Mouse (Mus musculus) stomach, postnatal 0 days (tissue): ENCODE measurements at regions not wholly inside any gene's neighbourhood (a gene's known extent, or its start where the extent isn't known, plus 50 kb on each side); places are given as distances from the start of the nearest gene placed in this dataset.

ENCODE experiments used
- ATAC-seq: fragments of 200-750 bp; cut with Nextera tagmentation; 2 replicates; pipeline ENCODE4 v1.8.0; 2017; ENCODE audit not compliant: low FRiP score, low TSS enrichment
- DNase-seq: peaks from one replicate; pipeline ENCODE4 v3.0.0-alpha.2; 2016; ENCODE audit warnings: low spot score
- H3K27ac ChIP-seq: fragments of 300-500 bp; sonication (generic); replicated peaks from 2 replicates; pipeline ENCODE4 v1.5.1; 2014; ENCODE audit warnings: mild to moderate bottlenecking, control low read depth
- H3K27me3 ChIP-seq: fragments of 300-500 bp; sonication (generic); 2 replicates; pipeline ENCODE4 v1.6.1; 2014; ENCODE audit warnings: low read length; ENCODE audit not compliant: control insufficient read depth, insufficient read depth
- H3K36me3 ChIP-seq: fragments of 300-500 bp; sonication (generic); 2 replicates; pipeline ENCODE4 v1.6.1; 2014; ENCODE audit warnings: low read length, mixed read lengths; ENCODE audit not compliant: control insufficient read depth, insufficient read depth
- H3K4me1 ChIP-seq: fragments of 300-500 bp; sonication (generic); replicated peaks from 2 replicates; pipeline ENCODE4 v1.6.1; 2014; ENCODE audit warnings: antibody characterized with exemption; ENCODE audit not compliant: control insufficient read depth, insufficient read depth
- H3K4me2 ChIP-seq: fragments of 300-500 bp; sonication (generic); replicated peaks from 2 replicates; pipeline ENCODE4 v1.6.1; 2014; ENCODE audit warnings: low read depth, mild to moderate bottlenecking, control low read depth, moderate library complexity
- H3K4me3 ChIP-seq: fragments of 300-500 bp; sonication (generic); 2 replicates; pipeline ENCODE4 v1.5.1; 2014; ENCODE audit warnings: low read depth, low read length, control low read depth
- H3K9ac ChIP-seq: fragments of 300-500 bp; sonication (generic); 2 replicates; pipeline ENCODE4 v1.6.1; 2014; ENCODE audit warnings: mild to moderate bottlenecking, low read length, control low read depth, mixed read lengths
- H3K9me3 ChIP-seq: fragments of 300-500 bp; sonication (generic); 2 replicates; pipeline ENCODE4 v1.6.1; 2016; ENCODE audit warnings: low read length; ENCODE audit not compliant: control insufficient read depth
- CTCF ChIP-seq: IDR thresholded peaks from 2 replicates; pipeline ENCODE4 v1.5.1; 2016; ENCODE audit warnings: antibody characterized with exemption, low read depth, mild to moderate bottlenecking, moderate library complexity
- EP300 ChIP-seq: optimal IDR thresholded peaks from 2 replicates; pipeline ENCODE3; 2016; ENCODE audit warnings: antibody characterized with exemption
- WGBS: fragments of 180-500 bp; shearing (Covaris S2); extraction: QIAGEN DNeasy Blood & Tissue Kit; methylation state at CpG from one replicate; pipeline ENCODE4 v1.1.7; 2014; 5-methylcytosine and 5-hydroxymethylcytosine counted together

DNA sequence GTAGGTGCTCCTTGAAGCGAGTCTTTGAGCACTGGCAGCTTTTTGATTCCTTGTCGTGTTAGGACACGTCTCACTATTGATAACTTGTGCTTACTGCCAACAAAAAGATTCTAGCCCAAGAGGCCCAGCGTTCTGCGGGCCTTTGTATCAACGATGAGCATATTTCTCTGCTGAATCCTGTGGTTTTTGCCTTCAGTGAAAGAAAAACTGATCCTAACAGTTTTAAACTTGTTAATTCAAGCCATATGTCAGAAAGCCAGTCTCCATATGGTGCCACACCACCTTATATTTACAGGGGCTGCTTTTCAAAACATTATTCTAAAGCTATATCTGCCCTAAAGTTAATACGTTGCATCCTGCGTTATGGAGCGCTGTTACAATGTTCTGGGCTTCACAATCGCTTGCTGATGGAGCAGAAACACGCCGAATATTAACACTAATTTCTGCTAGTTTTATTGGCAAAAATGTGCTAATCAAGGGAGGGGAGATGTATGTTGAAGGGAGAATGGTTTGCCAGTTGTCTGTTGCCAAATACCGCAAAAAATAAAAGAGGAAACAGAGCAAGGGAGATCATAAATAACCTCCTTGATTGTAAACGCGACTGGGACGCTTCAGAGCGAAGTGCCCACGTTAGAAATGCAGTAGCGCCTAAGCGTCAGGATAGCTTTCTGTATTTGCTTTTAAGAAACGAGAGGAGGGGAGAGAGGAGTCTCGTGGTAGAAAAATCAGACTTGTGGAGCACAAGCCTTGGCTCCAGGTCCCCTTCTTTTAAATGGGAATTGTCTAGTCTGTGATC is 229.9 kb downstream of the Tmem182 start:
- DNase-seq, result no peak

DNA sequence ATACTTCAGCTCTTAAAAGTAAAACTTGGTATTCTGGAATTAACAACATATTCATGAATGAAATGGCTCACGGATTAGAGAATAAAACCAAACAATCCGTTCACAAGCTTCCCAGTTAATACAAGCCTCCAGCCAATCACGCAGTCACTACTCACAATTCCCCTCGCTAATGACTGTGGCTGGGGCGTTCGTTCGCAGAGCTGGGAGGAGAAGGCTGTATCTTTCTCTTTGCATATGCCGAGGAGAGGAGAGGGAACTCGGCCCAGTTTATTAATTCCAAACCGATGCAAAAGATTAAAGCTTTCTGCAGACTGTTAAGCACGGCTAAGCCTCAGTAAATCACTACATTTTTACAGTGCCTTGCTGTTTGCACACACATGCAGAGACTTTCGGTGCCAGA is 231.5 kb downstream of the Tmem182 start:
- H3K27me3 ChIP-seq, result no peaks in the 10 kb centered on the region
- WGBS, result 63% methylated on average over 12 of the region's 12 CpGs
- TF ChIP-seq CTCF (no peak), EP300 (no peak)
- H3K4me1 ChIP-seq, result no peaks in the 10 kb centered on the region
- H3K4me2 ChIP-seq, result no peak overlapping the region
- ATAC-seq (no peak), DNase-seq (no peak)
- no peak overlapping the region for H3K4me3 ChIP-seq
- H3K27ac ChIP-seq, result no peak overlapping the region
- H3K9ac ChIP-seq, result no peak overlapping the region
- no peaks in the 10 kb centered on the region for H3K9me3 ChIP-seq
- H3K36me3 ChIP-seq, result no peaks in the 10 kb centered on the region

More for the DNA sequence above, 229.9 kb downstream of the Tmem182 start:
- ATAC-seq, result no peak
- no peaks in the 10 kb centered on the region for H3K9me3 ChIP-seq
- 55% methylated on average over 22 of the region's 22 CpGs for WGBS
- no peak overlapping the region for H3K27ac ChIP-seq
- H3K4me1 ChIP-seq, result no peaks in the 10 kb centered on the region
- no peaks in the 10 kb centered on the region for H3K27me3 ChIP-seq
- no peak overlapping the region for H3K9ac ChIP-seq
- no peak overlapping the region for H3K4me3 ChIP-seq
- H3K4me2 ChIP-seq, result no peak overlapping the region
- TF ChIP-seq CTCF (no peak), EP300 (no peak)
- H3K36me3 ChIP-seq, result no peaks in the 10 kb centered on the region

DNA sequence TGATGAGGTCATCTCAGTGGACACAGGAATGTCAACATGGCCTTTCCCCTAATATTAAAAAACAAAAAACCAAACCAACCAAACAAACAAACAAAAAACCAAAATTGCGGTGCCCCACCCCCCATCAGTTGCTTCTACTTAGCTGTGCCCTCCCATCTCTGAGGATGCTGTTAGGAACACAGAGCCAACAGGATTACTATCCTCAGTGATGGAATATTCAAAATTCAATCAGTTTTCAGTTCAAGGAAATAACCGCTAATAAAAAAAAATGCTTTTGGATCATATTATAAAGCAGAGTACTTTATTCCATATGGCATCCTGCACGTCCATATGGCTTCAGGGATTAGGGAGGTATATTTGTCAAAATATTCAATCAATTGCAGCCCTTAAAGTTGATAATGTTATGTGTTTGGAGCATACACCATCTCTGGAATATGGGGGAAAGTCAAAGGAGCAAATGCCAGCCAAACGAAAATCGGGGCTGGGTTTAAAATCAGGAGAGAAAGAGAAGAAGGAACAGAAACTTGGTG is 249.1 kb downstream of the Tmem182 start:
- ATAC-seq, result no peak
- Histone ChIP-seq H3K27me3 (no peaks in the 10 kb centered on the region), H3K9me3 (no peaks in the 10 kb centered on the region), H3K27ac (no peak overlapping the region), H3K9ac (no peak overlapping the region), H3K4me3 (no peak overlapping the region), H3K36me3 (no peaks in the 10 kb centered on the region), H3K4me2 (no peak overlapping the region), H3K4me1 (no peaks in the 10 kb centered on the region)
- no peak for DNase-seq
- 82% methylated on average over 5 of the region's 5 CpGs for WGBS
- TF ChIP-seq CTCF (no peak), EP300 (no peak)

DNA sequence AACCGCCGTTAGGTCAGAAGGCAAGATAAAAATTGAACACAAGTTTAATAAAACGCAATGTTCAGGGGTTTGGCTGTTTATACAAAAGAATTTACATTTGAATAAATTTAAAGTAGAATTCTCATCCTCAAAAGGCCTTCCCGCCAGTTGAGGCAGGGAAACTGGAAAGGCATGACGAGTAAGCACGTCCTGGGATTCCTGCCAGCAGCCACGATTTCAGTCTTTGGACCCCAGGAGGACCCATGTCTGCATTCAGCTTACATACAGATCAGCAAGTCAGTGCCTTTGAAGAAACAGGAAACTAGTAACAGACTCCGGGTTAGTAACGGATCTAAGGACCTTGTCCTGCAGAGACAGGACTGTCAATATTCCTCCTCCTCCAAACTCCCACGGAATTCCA is 250.4 kb downstream of the Tmem182 start:
- no peak for DNase-seq
- H3K27ac ChIP-seq, result no peak overlapping the region
- H3K4me1 ChIP-seq, result no peaks in the 10 kb centered on the region
- ATAC-seq, result no peak
- no peaks in the 10 kb centered on the region for H3K36me3 ChIP-seq
- WGBS, result 69% methylated on average over 10 of the region's 10 CpGs
- TF ChIP-seq CTCF (no peak), EP300 (no peak)
- H3K4me2 ChIP-seq, result no peak overlapping the region
- no peak overlapping the region for H3K9ac ChIP-seq
- H3K9me3 ChIP-seq, result no peaks in the 10 kb centered on the region
- no peak overlapping the region for H3K4me3 ChIP-seq
- H3K27me3 ChIP-seq, result no peaks in the 10 kb centered on the region

DNA sequence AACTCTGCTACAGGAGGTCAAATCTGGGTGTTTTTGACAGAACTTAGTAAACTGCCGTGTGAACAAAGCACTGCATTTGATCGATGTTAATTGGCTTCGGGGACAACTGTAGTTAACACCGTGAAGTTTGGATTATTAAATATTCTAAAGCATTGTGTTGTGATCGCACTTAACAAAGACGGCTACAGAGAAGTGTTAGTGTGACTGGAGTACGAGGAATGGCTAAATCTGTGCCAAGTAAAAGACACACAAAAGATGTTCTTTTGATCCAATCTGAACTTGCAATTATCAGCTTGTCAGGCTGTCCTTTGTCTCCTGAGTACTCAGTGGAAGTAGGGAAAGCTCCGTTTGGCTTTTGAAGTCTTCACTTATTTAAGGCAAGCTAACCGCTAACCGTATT is 259.7 kb downstream of the Tmem182 start:
- H3K27ac ChIP-seq, result no peak overlapping the region
- no peaks in the 10 kb centered on the region for H3K36me3 ChIP-seq
- H3K9ac ChIP-seq, result no peak overlapping the region
- H3K27me3 ChIP-seq, result no peaks in the 10 kb centered on the region
- ATAC-seq (no peak), DNase-seq (no peak)
- TF ChIP-seq EP300, result no peak
- no peak for TF ChIP-seq CTCF
- H3K4me2 ChIP-seq, result no peak overlapping the region
- no peaks in the 10 kb centered on the region for H3K4me1 ChIP-seq
- H3K4me3 ChIP-seq, result no peak overlapping the region
- WGBS, result 85% methylated on average over 10 of the region's 10 CpGs
- no peaks in the 10 kb centered on the region for H3K9me3 ChIP-seq

DNA sequence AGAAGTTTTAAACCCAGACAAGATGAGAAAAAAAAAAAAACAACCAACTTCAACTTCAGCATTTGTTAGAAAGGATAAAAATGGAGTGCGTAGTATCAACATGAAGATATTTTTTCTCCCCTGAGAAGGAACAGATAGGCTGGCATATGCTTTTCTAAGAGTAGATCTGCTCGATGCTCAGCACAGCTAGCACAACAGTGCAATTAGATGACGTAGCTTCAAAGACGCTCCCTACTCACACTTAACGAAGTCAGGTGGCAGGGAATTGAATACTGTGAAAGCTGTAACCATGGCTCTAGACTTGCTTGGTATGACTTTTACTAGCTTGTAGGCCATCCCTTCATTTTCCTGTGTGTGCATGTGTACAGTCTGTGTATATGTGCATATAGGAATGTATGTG is 299.5 kb downstream of the Tmem182 start:
- no peaks in the 10 kb centered on the region for H3K27me3 ChIP-seq
- no peak overlapping the region for H3K9ac ChIP-seq
- DNase-seq (no peak), ATAC-seq (no peak)
- TF ChIP-seq CTCF (no peak), EP300 (no peak)
- no peak overlapping the region for H3K27ac ChIP-seq
- 93% methylated on average over 5 of the region's 5 CpGs for WGBS
- H3K4me1 ChIP-seq, result no peaks in the 10 kb centered on the region
- H3K4me2 ChIP-seq, result no peak overlapping the region
- no peaks in the 10 kb centered on the region for H3K9me3 ChIP-seq
- no peak overlapping the region for H3K4me3 ChIP-seq
- H3K36me3 ChIP-seq, result no peaks in the 10 kb centered on the region
